Mouse (Mus musculus) olfactory bulb, adult 2 months (tissue): ENCODE data around the gene Tbc1d23.

Experiments used
- CTCF ChIP-seq: fragments of 200-500 bp; IDR thresholded peaks from 2 replicates; pipeline ENCODE4 v1.5.1; 2012; ENCODE audit warnings: low read depth, mild to moderate bottlenecking, low read length, moderate library complexity; ENCODE audit not compliant: insufficient read depth
- POLR2A ChIP-seq: fragments of 200-500 bp; IDR thresholded peaks from 2 replicates; pipeline ENCODE4 v1.6.1; 2012; ENCODE audit warnings: mild to moderate bottlenecking, low read depth, low read length, moderate library complexity; ENCODE audit not compliant: insufficient read depth

- no peak for TF ChIP-seq CTCF
- no peak for TF ChIP-seq POLR2A
Observed at GRCm38 (mm10) chr16:57190390-57190789, 40.9 kb downstream of the Tbc1d23 start.
